Mouse (Mus musculus) fat pad, adult 2 months (tissue): Measurements from ENCODE around the gene Adrm1.

ENCODE experiments used
- DNase-seq: peaks from one replicate; pipeline ENCODE4 v3.0.0-alpha.2; 2011; ENCODE audit warnings: low read depth, low spot score; ENCODE audit errors: extremely low read depth

The Adrm1 gene

GRCm38 (mm10) chr2:180184011-180184751, 12.9 kb downstream of the Adrm1 start:
- no peak for DNase-seq

DNA sequence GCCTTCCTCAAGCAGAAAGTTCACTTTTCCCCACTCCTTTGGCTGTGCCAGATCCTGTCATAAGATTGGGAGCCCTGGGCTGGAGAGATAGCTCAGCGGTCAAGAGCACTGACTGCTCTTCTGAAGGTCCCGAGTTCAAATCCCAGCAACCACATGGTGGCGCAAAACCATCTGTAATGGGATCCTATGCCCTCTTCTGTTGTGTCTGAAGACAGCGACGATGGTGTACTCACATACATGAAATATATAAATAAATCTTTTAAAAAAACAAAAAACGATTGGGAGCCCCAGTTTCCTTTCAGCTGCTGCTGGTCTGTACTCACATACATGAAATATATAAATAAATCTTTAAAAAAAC, 13.4 kb downstream of the Adrm1 start:
- no peak for DNase-seq

- no peak for DNase-seq
Measured at GRCm38 (mm10) chr2:180185686-180186085, 14.4 kb downstream of the Adrm1 start.

DNA sequence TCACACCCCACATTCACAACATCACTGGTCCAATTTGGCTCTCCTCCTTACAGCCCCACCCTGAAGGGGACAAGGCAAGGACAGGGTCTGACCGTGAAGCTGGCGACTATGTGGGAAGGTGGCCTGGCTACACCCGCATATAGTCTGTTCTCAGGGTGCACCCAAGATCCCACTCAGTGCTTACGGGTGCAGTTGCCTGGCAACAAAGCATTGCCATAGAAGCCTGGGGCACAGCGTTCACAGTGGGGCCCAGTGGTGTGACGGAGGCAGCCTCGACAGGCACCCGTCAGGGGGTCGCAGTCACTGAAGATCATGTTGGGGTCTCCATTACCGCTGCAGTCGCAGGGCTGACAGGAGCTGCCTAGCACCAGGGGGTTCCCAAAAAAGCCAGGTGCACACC, 16.1 kb downstream of the Adrm1 start:
- no peak for DNase-seq

DNA sequence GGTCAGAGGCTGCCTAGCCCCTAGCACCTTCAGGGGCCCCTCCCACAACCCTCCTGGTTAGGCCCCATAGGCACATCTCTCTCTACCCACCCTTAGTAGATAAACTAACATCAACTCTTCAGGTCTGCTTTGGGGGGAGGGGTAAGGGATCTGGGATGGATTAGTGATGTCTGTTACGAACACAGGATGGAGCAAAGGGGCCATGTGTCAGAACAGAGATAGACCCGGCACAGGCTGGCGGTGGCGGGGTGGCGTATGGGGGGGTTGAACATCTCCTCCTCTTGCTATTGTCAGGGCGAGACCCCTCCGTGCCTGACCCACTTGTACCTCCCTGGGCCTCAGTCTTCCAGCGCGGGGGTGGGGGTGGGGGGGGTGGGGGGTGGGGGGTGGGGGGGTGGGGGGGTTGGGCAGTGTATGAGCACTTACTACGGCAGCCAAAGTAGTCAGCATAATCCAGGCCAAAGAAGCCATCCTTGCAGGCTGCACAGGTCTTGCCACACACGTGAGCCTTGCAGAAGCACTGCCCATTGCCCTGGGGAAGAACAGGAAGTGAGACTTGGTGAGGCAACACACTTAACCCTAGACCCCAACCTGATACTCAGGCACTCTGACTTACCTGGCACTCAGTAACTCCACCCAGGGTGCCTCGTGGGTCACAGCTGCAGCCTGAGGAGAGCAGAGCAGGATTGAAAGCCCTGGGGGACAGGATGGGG, 25.5 kb downstream of the Adrm1 start:
- peak; percentile 64 for DNase-seq

- no peak for DNase-seq
Measured at GRCm38 (mm10) chr2:180197323-180198037, 26.2 kb downstream of the Adrm1 start.

DNA sequence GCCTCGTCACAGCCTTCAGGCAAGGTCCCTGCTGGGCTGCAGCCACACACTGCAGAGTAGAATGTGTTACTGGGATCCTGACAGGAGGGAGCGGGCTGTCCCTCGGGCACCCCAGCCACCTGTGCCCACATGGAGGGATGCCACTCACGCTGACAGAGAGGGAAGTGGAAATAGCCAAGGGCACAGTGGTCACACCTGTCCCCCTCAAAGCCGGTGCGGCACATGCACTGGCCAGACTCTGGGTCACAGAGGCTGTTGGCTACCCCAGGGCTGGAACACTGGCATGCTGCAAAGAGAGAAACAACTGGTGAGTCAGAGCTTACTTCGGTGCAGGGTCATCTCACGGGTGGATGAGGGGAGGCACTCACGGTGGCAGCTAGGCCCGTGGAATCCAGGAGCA, 27.5 kb downstream of the Adrm1 start:
- no peak for DNase-seq

- no peak for DNase-seq
Measured at GRCm38 (mm10) chr2:180200681-180201080, 29.4 kb downstream of the Adrm1 start.

DNA sequence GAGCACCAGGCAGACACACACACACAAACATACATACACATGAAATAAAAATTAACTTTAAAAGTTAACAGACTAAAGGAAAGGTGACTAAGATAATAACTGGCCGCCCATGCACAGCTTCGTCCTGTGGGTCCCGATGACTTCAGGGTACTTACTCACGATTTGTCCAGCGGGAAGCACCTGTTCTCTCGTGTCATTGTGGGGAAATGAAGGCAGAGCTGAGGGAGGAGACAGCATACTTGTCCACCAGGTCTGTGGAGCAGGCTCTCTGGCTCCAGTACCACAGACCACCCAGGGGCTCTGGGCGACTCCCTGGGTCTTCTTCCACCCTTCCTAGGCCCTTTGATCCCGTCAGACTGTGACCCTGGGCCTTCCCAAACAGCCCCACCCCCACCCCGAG, 30.0 kb downstream of the Adrm1 start:
- DNase-seq = no peak

- no peak for DNase-seq
Measured at GRCm38 (mm10) chr2:180202263-180202662, 31.0 kb downstream of the Adrm1 start.

DNA sequence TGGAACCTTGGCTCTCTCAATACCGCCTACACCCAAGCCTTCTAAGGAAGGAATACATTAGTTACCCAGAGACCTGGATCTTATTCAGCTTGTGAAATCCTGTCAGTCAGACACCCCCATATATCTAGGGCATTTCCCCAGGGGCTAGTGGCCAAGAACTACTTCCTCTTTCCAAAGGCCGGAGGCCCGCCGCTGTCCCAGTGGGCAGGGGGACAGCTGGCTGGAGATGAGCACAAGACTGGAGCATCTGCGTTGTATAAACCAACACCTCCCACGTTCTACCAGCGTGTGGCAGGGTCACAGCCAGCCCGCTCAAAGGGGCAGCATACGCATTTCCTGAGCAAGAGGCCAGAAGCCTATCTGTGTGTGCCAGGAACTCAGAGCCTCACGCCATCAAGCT, 31.5 kb downstream of the Adrm1 start:
- DNase-seq = peak; percentile 86

- no peak for DNase-seq
Measured at GRCm38 (mm10) chr2:180204501-180204900, 33.2 kb downstream of the Adrm1 start.

GRCm38 (mm10) chr2:180205083-180205955, 34.0 kb downstream of the Adrm1 start:
- no peak for DNase-seq

- DNase-seq = no peak
Measured at GRCm38 (mm10) chr2:180205956-180206280, 34.6 kb downstream of the Adrm1 start.

DNA sequence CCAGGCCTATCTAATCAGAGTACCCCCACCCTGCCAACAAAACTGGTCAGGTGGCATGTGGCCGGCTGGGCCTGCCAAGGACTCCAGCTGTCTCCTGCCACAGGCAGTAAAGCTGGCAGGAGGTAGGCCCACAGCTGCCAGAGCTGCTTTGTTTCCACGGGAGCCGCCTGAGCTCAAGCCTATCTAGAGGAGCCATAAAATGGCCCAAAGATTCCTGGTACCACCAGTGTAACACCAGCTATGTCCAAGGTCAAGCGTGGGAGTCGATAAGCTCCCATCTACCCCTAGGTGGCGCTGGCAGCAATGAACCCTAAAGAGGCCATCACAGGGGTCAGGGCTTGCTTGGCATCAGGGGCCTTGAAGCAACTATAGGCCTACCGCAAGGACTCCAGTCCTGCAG, 36.6 kb downstream of the Adrm1 start:
- DNase-seq = no peak

DNA sequence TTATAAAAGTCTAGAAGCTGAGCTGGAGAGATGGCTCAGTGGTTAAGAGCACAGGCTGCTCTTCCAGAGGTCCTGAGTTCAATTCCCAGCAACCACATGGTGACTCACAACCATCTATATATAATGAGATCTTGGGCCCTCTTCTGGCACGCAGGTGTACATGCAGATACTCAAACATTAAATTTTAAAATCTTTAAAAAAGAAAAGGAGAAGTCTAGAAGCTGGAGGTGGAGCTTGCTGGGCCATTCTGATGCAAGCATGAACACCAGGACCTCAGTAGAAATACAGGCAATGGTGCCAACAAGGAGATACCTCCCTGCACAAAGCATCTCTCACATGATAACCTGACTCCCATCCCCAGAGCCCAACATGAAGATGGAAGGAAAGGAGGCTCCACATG, 37.7 kb downstream of the Adrm1 start:
- no peak for DNase-seq

DNA sequence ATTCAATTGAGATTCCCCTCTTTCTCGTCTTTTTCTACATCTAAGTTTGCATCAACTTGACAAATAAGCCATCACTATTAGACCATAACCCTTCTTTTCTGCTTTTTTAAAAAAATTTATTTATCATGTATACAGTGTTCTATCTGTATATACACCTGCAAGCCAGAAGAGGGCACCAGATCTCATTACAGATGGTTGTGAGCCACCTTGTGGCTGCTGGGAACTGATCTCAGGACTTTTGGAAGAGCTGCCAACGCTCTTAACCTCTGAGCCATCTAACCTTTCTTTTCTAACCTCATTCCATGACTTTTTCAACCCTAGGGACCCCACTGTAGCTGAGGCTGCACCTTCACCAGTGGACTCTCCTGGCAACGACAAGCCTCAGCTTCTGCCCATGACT, 41.0 kb downstream of the Adrm1 start:
- no peak for DNase-seq

GRCm38 (mm10) chr2:180214352-180214978, 43.2 kb downstream of the Adrm1 start:
- no peak for DNase-seq

DNA sequence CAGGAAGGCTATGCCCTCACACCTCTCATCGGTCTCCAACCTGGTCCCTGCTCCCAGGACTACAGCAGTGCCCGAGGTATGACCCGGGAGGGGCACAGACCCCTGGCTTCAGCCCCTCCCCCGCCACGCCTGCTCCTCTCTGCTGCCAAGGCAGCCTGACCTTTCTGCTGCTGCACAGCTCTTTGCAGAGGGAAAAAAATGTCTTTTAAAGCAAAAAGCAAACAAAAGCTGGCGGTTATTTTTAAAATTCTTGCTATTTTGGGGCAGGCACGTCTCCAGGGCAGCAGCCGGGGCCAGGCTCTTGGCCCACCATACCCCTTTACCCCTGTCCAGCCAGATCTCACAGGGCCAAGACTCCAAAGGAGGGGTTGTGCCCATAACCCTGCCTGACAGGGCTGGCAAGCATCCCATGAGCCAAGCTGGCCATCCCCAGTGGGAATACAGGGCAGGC, 43.8 kb downstream of the Adrm1 start:
- DNase-seq = no peak

DNA sequence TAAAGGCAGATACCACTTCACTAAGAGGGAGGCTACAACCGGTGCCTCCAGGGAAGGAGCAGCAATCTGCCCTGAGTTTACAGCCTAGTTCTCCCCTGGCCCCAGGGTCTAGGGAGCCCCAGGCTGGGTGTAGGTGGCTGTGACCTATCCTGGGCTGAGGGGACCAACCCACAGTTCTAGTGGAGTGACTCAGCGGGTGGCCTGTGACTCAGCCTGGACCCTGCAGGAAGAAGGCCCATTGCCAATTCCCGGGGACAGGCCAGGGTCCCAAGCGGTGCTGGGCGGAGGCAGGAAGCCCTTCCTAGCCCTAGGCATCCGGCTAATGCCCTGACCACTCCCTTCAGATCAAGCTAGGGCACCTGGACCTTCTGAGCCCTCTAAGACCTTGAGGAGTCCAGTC, 44.7 kb downstream of the Adrm1 start:
- no peak for DNase-seq

DNA sequence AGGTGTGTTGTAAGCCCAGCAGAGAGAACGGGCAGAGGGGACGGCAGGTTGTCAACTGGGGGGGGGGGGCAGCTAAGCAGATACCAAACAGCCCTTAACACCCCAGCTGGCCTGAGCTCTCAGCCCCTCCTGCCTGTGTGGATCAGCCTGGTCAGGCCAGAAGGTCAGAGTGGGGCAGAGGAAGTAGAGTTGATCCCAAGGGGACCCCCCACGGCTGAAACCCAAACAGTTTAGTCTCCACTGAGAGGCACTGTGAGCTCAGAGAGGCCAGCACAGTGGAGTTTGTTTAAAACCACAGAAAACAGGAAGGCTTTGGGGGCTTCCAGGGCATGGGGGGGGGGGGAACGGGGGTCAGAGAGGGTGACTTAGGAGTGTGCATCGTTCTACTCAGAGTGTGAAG, 45.6 kb downstream of the Adrm1 start:
- no peak for DNase-seq
